In the genomic region with DNA sequence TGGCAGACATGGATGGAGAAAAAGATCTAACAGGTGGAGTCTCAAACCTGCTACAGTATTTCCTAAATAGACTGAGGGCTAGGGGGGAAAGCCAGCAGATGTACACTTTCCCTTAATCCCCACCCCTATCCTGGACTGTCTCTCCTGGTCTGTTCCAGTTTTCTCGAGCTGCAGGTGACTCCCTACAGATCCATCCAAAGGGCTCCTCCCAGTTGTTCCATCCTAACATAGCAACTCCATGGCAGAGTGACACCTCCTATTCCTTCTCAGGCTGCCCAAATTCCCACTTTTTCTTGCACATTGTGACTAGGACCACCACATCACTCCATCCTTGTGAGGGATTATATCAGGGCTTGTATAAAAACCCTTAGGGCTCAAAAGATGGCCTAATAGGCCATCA, we compare ENCODE assay signal across 9 mouse cellular contexts. TPM values are rescaled to one million over a fixed set of nuclear protein-coding genes. Genes with fewer than 3 reads are reported as not detected.
DNase-seq lines count a peak whose midpoint lies in the region; ATAC-seq and TF ChIP-seq lines count a peak whose summit lies in the region.
"Had no signal": no experiment of that assay in that cellular context is flagged by ENCODE, and none has a peak within 500 bp of the region (broad histone marks: within the 10 kb centered on the region; RNA-seq: fewer than 3 reads in every experiment).

No protein-coding gene starts in this region.

- no peak overlapping the region for H3K27ac ChIP-seq in lung, embryonic 14.5 days (ENCODE audit: low read depth)
- H3K27ac ChIP-seq in intestine, embryonic 15.5 days, result no peak overlapping the region
- H3K27ac ChIP-seq in neural tube, embryonic 15.5 days (replicated peaks), result peak overlapping the region; percentile 100

- H3K27me3 ChIP-seq in lung, embryonic 14.5 days (ENCODE audit: insufficient read depth, low read length), result no peaks in the 10 kb centered on the region
- no peaks in the 10 kb centered on the region for H3K27me3 ChIP-seq in intestine, embryonic 15.5 days (replicated peaks)
- H3K27me3 ChIP-seq in neural tube, embryonic 15.5 days (replicated peaks), result no peaks in the 10 kb centered on the region

- H3K4me3 ChIP-seq in lung, embryonic 14.5 days (ENCODE audit: low read depth, low read length), result peak overlapping the region; percentile 76
- peak overlapping the region; percentile 85; the same call in 1 of the 2 replicates for H3K4me3 ChIP-seq in intestine, embryonic 15.5 days (replicated peaks)
- H3K4me3 ChIP-seq in neural tube, embryonic 15.5 days (replicated peaks), result peak overlapping the region; percentile 80

- peak; percentile 42 for DNase-seq in cerebellum, adult 11-12 months
- no peak for DNase-seq in cerebellum, postnatal 36 days
- DNase-seq in lung, embryonic 14.5 days, result no peak
- no peak for DNase-seq in lung, postnatal 10 days
- DNase-seq in gastrocnemius, postnatal 10 days, result no peak
- no peak for DNase-seq in urinary bladder, postnatal 25 days (ENCODE audit: low spot score)
- DNase-seq: thymus, adult 2 months had no signal

- peaks cover 6% of the 10 kb centered on the region; the same call in 1 of the 2 replicates for H3K4me1 ChIP-seq in lung, embryonic 14.5 days (ENCODE audit: insufficient read depth)
- H3K4me1 ChIP-seq in intestine, embryonic 15.5 days (replicated peaks), result peaks cover 27% of the 10 kb centered on the region
- H3K4me1 ChIP-seq in neural tube, embryonic 15.5 days, result peaks cover 36% of the 10 kb centered on the region

- H3K36me3 ChIP-seq in lung, embryonic 14.5 days (ENCODE audit: insufficient read depth), result peaks cover 17% of the 10 kb centered on the region
- 0 out of 2 replicates have a peak, but pooled peaks cover 8% of the 10 kb centered on the region for H3K36me3 ChIP-seq in intestine, embryonic 15.5 days
- H3K36me3 ChIP-seq in neural tube, embryonic 15.5 days, result peaks cover 4% of the 10 kb centered on the region; the same call in 1 of the 2 replicates

- no peak overlapping the region for H3K9ac ChIP-seq in lung, embryonic 14.5 days
- H3K9ac ChIP-seq in intestine, embryonic 15.5 days, result no peak overlapping the region
- peak overlapping the region; percentile 77; the same call in 1 of the 2 replicates for H3K9ac ChIP-seq in neural tube, embryonic 15.5 days (replicated peaks)

- H3K4me2 ChIP-seq in lung, embryonic 14.5 days, result peak overlapping the region; percentile 94
- H3K4me2 ChIP-seq in intestine, embryonic 15.5 days (replicated peaks), result peak overlapping the region; percentile 80; the same call in 1 of the 2 replicates
- H3K4me2 ChIP-seq in neural tube, embryonic 15.5 days, result peak overlapping the region; percentile 65

- TF ChIP-seq CTCF in lung, embryonic 14.5 days (IDR thresholded peaks at IDR 0.05; ENCODE audit: low read depth), result no peak

- no peaks in the 10 kb centered on the region for H3K9me3 ChIP-seq in lung, embryonic 14.5 days (ENCODE audit: low read depth, low read length)
- no peaks in the 10 kb centered on the region for H3K9me3 ChIP-seq in intestine, embryonic 15.5 days
- no peaks in the 10 kb centered on the region for H3K9me3 ChIP-seq in neural tube, embryonic 15.5 days (replicated peaks)

- no peak for ATAC-seq in lung, embryonic 14.5 days (ENCODE audit: insufficient read depth)
- ATAC-seq in intestine, embryonic 15.5 days, result no peak
- no peak for ATAC-seq in neural tube, embryonic 15.5 days (ENCODE audit: low FRiP score)

- 21% methylated on average over 1 of the region's 1 CpGs for WGBS in lung, embryonic 14.5 days
- 19% methylated on average over 1 of the region's 1 CpGs for WGBS in intestine, embryonic 15.5 days
- 5% methylated on average over 1 of the region's 1 CpGs for WGBS in neural tube, embryonic 15.5 days

RNA-seq across cellular contexts. Expression of a gene that starts 1.0 kb away (rescaled TPM):
- polyA plus RNA-seq in lung, embryonic 14.5 days (2014; fragmentation: Nextera tagmentation; extraction: Ambion mirVana), result 395 and 414 TPM in 2 replicates
- polyA plus RNA-seq in intestine, embryonic 15.5 days (2015; fragmentation: Nextera tagmentation; extraction: Ambion mirVana), result 275 and 293 TPM in 2 replicates
- 426 and 445 TPM in 2 replicates for polyA plus RNA-seq in neural tube, embryonic 15.5 days (2015; fragmentation: Nextera tagmentation; extraction: Ambion mirVana)
- 100 to 1,000 TPM; 206 to 216 TPM for total RNA-seq in gastrocnemius, postnatal 10 days (2021)

RNA-seq across cellular contexts. Expression of a gene that starts 57.5 kb away (rescaled TPM):
- polyA plus RNA-seq in lung, embryonic 14.5 days (2014; fragmentation: Nextera tagmentation; extraction: Ambion mirVana), result 10.5 and 12.1 TPM in 2 replicates
- 23.7 and 26.0 TPM in 2 replicates for polyA plus RNA-seq in intestine, embryonic 15.5 days (2015; fragmentation: Nextera tagmentation; extraction: Ambion mirVana)
- 2.8 and 6.7 TPM in 2 replicates for polyA plus RNA-seq in neural tube, embryonic 15.5 days (2015; fragmentation: Nextera tagmentation; extraction: Ambion mirVana)
- 10 to 100 TPM; 10.7 to 19.1 TPM for total RNA-seq in gastrocnemius, postnatal 10 days (2021)

RNA-seq across cellular contexts. Expression of a gene that starts 59.6 kb away (rescaled TPM):
- 125 and 127 TPM in 2 replicates for polyA plus RNA-seq in lung, embryonic 14.5 days (2014; fragmentation: Nextera tagmentation; extraction: Ambion mirVana)
- 126 and 128 TPM in 2 replicates for polyA plus RNA-seq in intestine, embryonic 15.5 days (2015; fragmentation: Nextera tagmentation; extraction: Ambion mirVana)
- 126 and 128 TPM in 2 replicates for polyA plus RNA-seq in neural tube, embryonic 15.5 days (2015; fragmentation: Nextera tagmentation; extraction: Ambion mirVana)
- total RNA-seq in gastrocnemius, postnatal 10 days (2021), result 10 to 100 TPM; 75.7 to 77.0 TPM
